Mouse (Mus musculus) erythroid progenitor cell, adult 5-6 weeks (primary cell): Measurements from ENCODE around the gene Cog3. TPM values are rescaled to one million over a fixed set of nuclear protein-coding genes. Genes with fewer than 3 reads are reported as not detected.
"Not testable (repeated sequence)": the region's sequence is repeated elsewhere in the genome, so short reads cannot be mapped to it uniquely, and the experiment has no call there.

ENCODE experiments used
- ATAC-seq: replicated peaks from 2 replicates; pipeline ENCODE4 v1.8.0; 2016; ENCODE audit warnings: moderate number of reproducible peaks, mild to moderate bottlenecking, moderate TSS enrichment, inconsistent platforms; ENCODE audit not compliant: poor library complexity, low FRiP score, severe bottlenecking
- total RNA-seq, 2 experiments: library from RNA; stranded (forward) in 1 of 2; stranded (reverse) in 1 of 2; fragments of 150-400 nt in 1 of 2; fragments of 186-747, 209-891 nt in 1 of 2; gene quantifications; 2 replicates each; pipeline versions ENCODE4 v1.2.3 to v1.2.4; 2015 to 2017; ENCODE audit warnings: low replicate concordance in 2 of 2

The Cog3 gene
- total RNA-seq (2015; ENCODE audit: low replicate concordance) (10.8 and 18.9 TPM in 2 replicates), total RNA-seq (2017; ENCODE audit: low replicate concordance) (9.5 and 16.9 TPM in 2 replicates)

- peak; percentile 91 for ATAC-seq
Measured at GRCm38 (mm10) chr14:75753991-75754817, at the start of gene Cog3. Gene Cog3, minus strand, starts transcription at chr14:75754517.

GRCm38 (mm10) chr14:75797769-75798386, 43.6 kb upstream of the Cog3 start:
- ATAC-seq: no peak

GRCm38 (mm10) chr14:75795918-75796317, 41.6 kb upstream of the Cog3 start:
- no peak for ATAC-seq

GRCm38 (mm10) chr14:75794726-75795125, 40.4 kb upstream of the Cog3 start:
- ATAC-seq: no peak

- ATAC-seq: no peak
Measured at GRCm38 (mm10) chr14:75794324-75794723, 40.0 kb upstream of the Cog3 start.

- no peak for ATAC-seq
Measured at GRCm38 (mm10) chr14:75793110-75793509, 38.8 kb upstream of the Cog3 start.

- no peak for ATAC-seq
Measured at GRCm38 (mm10) chr14:75791372-75791771, 37.1 kb upstream of the Cog3 start.

- ATAC-seq: no peak
Measured at GRCm38 (mm10) chr14:75790411-75790996, 36.2 kb upstream of the Cog3 start.

GRCm38 (mm10) chr14:75789291-75789690, 35.0 kb upstream of the Cog3 start:
- no peak for ATAC-seq

- no peak for ATAC-seq
Measured at GRCm38 (mm10) chr14:75787794-75788175, 33.5 kb upstream of the Cog3 start.

- peak; percentile 98 for ATAC-seq
Measured at GRCm38 (mm10) chr14:75786868-75787793, 32.8 kb upstream of the Cog3 start, which contains the start of gene Slc25a30. Gene Slc25a30, minus strand, starts transcription at chr14:75787037.

- ATAC-seq: peak; percentile 65
Measured at GRCm38 (mm10) chr14:75786424-75786867, 32.1 kb upstream of the Cog3 start.

GRCm38 (mm10) chr14:75779913-75780312, 25.6 kb upstream of the Cog3 start:
- ATAC-seq: no peak

GRCm38 (mm10) chr14:75776637-75777036, 22.3 kb upstream of the Cog3 start:
- no peak for ATAC-seq

GRCm38 (mm10) chr14:75773431-75773830, 19.1 kb upstream of the Cog3 start:
- peak; percentile 83 for ATAC-seq

- ATAC-seq: not testable (repeated sequence)
Measured at GRCm38 (mm10) chr14:75772407-75772806, 18.1 kb upstream of the Cog3 start.

- ATAC-seq: no peak
Measured at GRCm38 (mm10) chr14:75771101-75771501, 16.8 kb upstream of the Cog3 start.

GRCm38 (mm10) chr14:75769334-75769733, 15.0 kb upstream of the Cog3 start:
- no peak for ATAC-seq

- ATAC-seq: peak; percentile 35; the same call in 1 of the 2 replicates
Measured at GRCm38 (mm10) chr14:75768275-75768608, 13.9 kb upstream of the Cog3 start.
